Mouse (Mus musculus) heart, postnatal 10 days (tissue): Measurements from ENCODE around the gene Aff3. TPM values are rescaled to one million over a fixed set of nuclear protein-coding genes. Genes with fewer than 3 reads are reported as not detected.
"Not testable (repeated sequence)": the region's sequence is repeated elsewhere in the genome, so short reads cannot be mapped to it uniquely, and the experiment has no call there.

ENCODE experiments used
- DNase-seq, 2 experiments: peaks; one replicate each; pipeline ENCODE4 v3.0.0; 2021
- intact Hi-C: fragments of 180-260 bp; cut with DNase I; formaldehyde crosslinking; loops from one replicate; pipeline ENCODE4 v1.15.1; 2025
- total RNA-seq, 2 experiments: library from RNA; stranded (reverse); gene quantifications; 2 replicates each; pipeline ENCODE4 v1.2.3; 2021

Gene Aff3
- total RNA-seq, 2 experiments from 2014 or later, result 5.2 to 6.9 TPM

DNA sequence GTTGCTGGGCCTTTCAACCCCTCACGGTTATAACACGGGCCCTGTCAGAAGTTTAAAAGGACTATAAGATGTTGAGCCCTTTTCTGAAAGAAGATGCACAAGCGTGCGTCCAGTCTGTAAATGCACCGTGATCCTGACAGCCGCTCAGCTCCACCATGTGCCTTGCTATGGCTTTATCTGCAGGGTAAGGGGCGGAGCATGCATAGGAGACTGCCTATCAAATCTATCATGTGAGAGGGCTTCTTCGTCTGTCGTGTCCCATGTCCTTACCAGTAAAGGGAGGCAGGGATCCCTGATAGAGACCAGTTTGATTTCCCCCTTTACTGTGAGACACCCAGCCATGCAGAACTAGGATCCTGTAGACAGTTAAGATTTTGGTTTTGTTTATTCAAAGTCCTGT lies 222.3 kb downstream of the Aff3 start:
- intact Hi-C loops, result no loop called here
- DNase-seq, result no peak

DNA sequence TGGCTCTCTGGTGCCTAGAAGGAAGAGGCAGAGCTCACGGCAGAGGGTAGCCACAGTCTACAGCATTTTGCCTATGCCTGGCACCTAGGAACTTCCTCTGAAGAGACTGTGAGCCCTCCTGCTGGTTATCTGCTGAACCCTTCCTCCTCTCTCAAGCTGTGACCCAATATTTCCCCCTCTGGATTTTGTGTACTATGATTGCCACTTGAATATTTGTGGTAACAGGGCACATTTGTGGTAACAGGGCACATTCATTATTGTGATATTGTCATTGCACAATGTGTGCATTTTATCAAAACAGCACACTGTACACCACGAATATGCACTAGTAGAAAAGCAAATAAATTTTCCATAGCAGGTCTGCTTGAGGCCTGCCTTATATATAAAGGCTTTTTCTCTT lies 223.0 kb downstream of the Aff3 start:
- DNase-seq, result no peak
- intact Hi-C loops, result no loop called here

DNA sequence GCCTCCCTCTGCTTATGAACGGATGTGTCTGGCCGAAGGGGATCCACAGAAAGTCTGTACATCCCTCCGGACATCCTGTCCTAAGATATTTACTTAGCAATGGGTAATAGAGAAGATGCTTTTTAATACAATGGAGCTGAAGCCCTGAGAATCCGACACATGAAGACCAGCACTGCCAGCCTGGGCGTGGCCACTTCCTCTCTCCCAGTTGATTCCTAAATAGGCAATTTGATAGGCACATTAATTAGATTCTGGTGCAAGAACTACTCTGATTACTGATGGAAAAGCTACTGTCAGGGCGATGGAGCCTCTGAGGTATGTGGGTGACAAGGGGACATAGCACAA lies 224.3 kb downstream of the Aff3 start:
- intact Hi-C loops, result no loop called here
- DNase-seq, result no peak

DNA sequence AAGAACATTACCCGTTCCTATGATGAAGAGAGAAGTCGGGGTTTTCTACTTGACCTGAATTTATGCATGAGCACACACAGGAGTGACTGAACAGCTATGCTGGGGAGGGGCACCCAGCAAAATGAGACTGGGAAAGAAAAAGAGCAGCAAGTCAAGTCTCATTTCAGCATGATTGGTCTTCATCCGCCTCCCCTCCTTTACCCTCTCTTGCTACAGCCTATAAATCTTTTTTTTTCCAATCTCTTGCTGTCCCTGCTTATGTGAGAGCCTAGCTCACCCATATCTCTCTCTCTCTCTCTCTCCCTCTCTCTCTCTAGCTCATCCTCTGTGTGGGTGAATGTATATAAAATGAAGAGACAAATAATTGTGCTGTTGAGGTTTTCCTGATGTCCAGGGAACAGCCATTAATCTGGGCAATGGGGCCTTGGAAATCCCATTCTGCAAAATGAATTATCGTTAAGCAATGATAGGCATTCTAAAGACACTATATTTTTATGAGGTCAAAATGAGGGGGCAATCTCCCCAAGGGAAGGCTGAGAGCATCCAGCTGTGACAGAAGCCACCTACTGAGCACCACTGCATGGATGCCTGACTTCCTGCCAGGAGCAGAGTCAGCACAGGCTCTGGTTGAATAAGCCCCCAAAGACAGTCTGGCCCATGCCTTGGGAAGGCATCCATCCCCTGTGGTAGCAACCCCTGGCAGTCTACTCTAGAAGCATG lies 224.8 kb downstream of the Aff3 start:
- no peak for DNase-seq
- intact Hi-C loops, result no loop called here

DNA sequence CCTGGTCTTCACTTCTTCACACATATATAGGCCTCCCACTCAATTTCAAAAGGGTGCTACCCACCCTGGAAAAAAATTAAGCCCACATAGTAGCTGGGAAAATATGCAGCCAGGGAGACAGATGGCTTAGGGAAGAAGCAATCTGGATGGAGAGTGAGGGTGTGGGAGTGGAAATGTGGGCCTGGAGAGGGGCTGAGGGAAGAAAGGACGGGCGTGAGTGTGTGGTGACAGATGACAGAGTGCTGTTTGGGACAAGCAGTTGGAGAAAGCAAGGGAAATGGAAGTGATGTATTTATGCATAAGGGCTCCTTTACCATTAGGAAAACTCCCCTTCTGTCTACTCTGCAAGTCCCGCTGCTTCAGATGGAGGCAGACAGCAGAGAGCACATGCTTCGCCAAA lies 226.3 kb downstream of the Aff3 start:
- intact Hi-C loops, result no loop called here

DNA sequence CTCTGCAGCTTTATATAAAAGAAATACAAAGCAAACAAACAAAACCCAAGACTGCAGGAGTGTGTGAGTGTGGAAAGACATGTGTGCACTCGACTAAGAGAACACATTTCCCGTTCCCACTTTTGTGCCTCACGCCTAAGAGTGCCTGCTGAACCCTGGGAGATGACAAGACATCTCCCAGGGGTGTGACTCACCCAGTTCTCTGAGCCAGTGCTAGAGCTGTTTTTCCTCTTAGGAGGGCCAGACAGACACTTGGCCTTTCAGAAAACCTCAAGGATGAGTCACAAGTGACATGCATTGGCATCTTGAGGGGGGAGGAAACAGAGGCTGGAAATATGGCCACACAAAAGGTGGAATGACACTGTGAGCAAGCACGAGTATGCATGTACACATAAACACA lies 227.1 kb downstream of the Aff3 start:
- peak; percentile 53 to 58 for DNase-seq
- intact Hi-C loops, result no loop called here

More for the DNA sequence above, 226.3 kb downstream of the Aff3 start:
- DNase-seq, result peak; percentile 36 to 43

DNA sequence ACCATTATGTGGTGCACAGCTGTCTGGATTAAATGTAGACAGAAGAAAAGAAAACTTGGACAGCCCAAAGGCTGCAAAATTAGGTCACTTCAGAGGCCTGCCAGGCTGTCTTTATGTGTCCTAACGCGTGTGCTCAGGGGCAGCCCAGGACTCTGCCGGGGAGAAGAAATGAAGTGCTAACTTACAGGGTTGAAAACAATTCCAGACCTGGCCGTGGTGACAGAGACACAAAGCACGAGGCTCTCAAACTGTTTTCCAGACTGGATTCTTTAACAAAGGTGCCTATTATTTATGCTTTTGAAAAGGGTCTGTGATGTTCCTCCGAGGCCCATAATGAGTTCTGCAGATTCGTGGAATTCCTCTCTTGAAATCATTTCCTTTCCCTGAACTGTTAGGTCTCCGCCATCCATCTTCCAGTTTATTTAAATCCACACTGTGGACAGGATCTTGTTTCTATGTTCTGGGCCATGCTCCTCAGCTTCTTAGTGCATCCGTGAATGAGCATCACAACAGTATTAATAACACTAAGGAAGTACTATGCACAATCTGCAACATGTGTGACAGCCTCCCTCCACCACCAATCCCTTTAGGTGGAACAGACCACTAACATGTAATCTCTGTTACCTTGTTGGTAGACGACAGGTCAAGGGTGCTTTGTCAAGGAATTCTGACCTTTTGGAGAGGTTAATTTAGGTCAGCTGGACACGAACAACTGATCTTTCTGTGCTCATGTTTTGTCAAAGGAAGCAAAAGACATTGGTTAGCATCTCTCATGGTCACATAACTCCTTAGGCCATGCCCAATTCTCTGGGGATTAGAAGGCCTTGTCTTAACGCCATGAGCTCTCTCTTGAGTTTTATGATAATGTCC lies 228.0 kb downstream of the Aff3 start:
- DNase-seq, result peak in 1 of 2 experiments; percentile 31
- intact Hi-C loops, result no loop called here

DNA sequence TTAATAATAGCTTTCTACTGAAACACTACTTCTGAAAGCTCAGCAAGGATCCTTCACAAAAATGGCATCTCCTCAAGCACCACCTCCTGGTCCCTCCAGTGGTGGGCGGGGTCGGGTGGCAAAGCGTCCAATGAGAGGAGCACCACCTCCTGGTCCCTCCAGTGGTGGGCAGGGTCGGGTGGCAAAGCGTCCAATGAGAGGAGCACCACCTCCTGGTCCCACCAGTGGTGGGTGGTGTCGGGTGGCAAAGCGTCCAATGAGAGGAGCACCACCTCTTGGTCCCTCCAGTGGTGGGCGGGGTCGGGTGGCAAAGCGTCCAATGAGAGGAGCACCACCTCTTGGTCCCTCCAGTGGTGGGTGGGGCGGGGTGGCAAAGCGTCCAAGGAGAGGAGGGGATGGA lies 234.4 kb downstream of the Aff3 start:
- intact Hi-C loops, DNase-seq: not testable (repeated sequence)

DNA sequence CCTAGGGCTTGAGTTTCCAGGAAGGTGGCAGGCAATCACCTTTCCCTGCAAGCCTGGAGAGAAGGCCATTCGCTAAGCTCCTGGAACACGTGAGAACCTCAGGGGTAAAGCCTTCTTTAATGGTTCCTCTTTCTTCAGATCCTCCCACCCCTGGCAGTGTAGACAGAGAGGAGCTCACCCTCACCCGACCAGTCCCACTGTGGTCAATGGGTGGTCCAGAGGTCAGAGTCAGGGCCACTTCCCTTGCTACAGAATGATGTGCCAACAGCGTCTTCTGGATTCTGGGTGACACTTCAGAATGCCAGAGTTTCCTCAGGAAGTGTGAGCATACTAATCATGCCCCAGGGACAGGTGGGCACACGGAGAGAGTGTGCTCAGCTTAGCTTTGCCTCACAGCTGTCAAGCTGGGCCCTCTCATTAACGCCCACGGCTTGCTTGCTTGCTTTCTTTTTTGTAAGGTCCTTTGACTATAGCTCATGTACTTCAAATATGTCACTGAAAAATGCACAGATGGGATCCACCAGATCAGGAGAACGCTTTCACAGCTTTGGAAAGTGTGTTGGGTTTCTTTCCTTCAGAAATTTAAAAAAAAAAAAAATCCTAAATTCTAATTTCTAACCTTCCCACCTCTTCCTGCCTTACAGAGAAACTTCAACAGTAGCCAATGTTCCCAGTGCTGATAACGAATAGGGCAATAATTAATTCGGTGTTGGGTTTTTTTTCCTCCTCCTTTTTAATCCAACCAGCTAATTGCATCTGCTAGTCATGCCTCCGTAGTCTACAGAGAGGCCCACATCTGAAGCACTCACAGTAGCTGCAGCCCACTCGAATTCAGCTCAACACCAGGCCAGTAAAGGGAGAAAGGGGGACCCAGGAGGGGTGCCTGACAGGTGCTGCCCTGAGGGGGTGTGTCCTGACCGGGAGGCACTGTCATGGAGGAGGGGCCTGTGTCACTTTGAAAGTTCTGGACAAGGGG lies 235.8 kb downstream of the Aff3 start:
- intact Hi-C loops, result no loop called here
- no peak for DNase-seq

DNA sequence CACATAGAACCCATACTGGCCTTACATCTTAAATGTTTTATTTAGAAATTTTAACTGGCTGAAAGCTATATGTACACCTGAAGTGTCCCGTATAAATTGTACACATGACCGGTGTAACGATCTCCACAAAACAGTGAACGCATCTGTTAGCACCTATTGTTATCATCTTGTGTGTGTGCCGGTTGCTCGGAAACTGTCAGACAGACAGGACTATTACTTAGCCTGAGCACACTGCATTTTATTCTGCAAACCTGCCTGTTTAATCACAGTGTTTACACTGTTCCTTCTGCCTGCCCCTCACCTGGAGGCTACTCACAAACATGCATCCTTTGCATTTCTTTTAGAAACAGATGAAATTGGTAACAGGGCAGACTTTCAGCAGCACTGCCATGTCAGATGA lies 241.8 kb downstream of the Aff3 start:
- no peak for DNase-seq
- intact Hi-C loops, result no loop called here

DNA sequence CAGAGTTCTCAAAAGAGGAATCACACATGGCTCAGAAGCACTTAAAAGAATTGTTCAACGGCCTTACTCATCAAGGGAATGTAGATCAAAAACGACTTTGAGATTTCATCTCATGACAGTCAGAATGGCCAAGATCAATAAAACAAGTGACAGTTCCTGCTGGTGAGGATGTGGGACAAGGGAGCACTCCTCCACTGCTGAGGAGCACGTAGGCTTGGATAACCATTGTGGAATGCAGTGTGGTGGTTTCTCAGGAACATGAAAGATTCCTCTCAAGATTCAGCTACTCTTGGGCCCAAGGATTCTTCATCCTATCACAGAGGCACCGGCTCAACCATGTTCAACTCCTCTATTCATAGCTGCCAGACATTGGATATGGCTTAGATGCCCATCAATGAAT lies 245.4 kb downstream of the Aff3 start:
- intact Hi-C loops, result no loop called here

DNA sequence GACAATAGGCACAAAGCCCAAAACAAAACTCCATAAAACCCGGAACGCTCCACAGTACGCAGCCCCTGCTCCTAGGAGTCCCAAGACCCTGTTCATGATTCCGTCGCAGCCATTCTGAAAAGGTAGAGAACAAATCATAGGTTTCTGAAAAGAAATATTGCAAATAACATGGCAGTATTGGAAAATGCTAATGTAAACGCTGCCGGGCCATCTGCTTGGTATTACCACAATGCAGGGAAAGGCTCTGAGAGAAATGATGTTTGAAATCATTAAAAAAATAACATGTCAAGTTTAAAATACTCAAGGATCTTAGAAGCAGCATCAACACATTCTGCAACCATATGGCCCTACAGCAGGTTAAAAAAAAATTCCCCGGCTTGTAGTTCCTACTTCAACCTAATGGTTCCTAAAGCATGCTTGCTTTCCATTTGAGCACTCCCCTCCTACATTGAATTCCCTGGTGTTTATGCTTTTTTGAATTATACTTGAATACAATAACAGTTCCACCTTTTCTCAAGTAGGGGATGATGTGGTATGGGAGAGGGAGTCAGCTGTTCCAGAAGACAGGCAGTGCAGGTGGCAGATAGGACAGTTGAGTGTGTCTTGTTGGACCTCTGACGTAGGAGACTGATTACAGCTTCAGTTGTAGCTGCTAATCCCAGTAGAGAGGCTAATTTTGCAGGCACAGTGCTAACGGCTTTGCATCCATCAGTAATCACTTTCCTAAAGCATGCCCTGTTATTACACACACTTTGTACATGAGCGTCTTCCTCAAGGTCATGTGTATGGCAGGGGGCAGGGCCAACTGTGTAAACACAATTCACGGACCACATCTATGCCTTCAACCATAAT lies 246.3 kb downstream of the Aff3 start:
- intact Hi-C loops, result no loop called here
- DNase-seq, result no peak

More for the DNA sequence above, 245.4 kb downstream of the Aff3 start:
- no peak for DNase-seq

DNA sequence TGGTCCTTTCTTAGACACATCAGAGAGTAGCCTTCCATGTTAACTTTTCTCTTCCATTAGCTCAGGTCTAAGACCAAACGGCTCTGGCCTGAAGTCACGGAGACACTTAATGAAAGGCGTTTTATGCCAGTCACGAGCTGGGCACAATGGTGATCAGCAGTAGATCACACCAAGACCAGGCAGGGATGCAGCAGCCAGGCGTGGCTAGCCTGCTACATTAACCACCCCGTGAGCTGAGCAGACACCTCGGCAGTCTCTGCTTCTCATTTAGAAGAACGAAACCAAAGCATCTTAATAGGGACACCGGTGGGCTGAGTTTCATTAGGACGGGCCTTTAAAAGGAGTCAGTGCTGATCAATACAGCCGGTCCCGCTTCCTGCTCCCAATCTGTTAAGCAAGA lies 247.6 kb downstream of the Aff3 start:
- DNase-seq, result no peak
- intact Hi-C loops, result no loop called here

DNA sequence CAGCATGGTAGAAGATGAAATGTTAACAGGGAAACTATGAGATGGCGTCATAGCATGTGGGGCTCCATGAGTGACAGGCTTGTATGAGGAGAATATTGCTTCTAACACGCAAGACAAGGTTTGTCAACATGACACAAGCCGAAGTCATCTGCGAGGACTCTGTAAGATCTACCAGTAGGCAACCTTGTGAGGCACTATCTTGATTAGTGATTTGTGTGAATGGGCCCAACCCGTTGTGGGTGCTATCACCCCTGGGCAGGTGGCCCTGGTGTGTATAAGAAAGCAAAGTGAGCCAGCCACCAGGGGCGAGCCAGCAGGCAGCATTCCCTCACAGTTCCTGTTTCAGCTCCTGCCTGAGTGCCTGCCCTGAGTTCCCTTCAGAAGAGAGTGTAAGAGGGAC lies 249.2 kb downstream of the Aff3 start:
- no peak for DNase-seq
- intact Hi-C loops, result no loop called here

DNA sequence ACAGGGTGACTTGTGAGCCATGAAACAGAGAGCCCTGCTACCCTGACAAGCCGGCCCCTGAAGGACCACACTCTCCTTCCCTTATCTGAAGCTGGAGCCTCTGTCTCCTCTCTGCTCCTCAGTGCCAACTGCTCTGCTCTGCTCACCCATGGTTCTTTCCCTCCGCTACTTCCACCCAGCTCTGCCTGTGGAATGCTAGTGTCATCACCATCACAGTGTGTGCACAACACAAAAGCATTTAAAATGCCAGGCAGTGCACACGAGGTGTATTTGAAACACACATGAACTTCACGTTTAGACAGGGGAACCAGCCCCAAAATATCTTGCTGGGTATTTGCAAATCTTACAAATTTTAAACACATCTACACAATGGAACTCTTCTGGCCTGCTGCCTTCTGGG lies 253.6 kb downstream of the Aff3 start:
- intact Hi-C loops, result no loop called here
- DNase-seq, result no peak

DNA sequence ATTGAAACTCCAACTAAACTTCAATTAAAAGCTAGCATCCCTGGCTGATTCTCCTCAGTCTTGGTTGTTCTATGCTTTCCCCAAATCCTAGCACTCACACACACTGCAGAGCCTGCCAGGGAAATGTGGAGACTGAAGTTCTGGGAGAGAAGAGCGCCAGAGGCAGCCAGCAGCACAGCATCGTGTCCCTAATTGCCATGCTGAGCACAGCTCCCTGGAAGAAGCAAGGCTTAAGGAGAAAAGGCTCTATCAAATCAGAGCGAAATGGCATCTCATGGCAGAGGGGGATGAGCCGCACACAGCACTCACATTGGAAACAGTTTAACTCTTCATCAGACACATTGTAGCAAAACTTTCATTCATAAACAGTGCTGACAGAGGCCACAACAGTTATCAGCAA lies 254.3 kb downstream of the Aff3 start:
- intact Hi-C loops, result no loop called here

DNA sequence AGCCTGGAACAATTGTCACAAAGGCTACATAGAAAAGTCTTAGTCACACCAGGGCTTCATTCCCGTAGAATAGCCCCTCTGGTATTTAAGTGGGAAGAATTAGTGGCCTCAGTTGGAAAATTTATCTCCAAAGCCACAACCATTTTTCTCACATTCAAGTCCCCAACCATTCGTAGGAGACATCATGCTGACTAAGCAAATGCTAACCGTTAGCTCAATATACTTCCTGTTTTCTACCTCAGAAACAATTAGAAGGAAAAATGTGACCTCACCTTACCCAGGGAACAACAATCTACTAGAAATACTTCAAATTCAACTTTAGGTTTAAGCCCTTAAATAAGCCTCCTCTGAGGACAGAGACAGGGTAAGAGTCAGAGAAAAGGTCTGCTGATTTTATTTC lies 256.5 kb downstream of the Aff3 start:
- intact Hi-C loops, result no loop called here
- no peak for DNase-seq

More for the DNA sequence above, 254.3 kb downstream of the Aff3 start:
- no peak for DNase-seq

DNA sequence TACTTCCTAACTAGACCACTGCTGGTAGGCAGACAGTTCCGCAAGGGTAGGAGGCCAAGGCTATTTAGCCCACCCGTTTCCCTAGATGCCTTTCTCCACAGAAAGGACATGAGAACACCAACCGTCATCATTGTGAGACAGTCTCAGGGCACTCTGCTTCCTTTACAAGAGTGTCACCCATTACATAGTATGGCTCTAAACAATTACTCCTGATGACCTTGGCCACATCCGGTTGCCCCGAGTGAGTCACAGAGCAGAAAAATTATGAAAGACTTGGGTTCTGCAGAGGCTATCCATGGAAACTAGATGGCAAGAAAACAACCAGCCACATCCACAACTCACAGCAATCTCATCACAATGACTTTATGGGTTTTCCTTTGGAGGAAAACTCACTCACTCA lies 261.0 kb downstream of the Aff3 start:
- intact Hi-C loops, result no loop called here

DNA sequence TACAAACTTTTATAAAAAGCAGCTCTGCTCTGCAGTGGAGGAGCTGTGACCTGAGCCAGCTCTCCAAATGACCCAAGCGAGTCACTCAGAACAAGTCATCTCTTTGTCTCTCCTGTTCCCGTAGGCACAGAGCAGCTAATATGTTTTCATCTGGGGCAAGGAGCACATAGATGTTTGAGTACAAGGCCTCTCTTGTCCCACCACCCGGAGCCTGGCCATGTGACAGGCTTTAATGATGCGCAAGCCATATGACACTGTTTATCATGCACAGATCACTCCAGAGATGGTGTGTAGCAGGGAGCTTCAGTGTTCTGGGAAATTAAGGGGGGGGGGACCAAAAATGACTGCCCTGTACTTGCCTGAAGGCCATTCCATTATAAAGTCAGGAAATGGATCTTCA lies 262.9 kb downstream of the Aff3 start:
- DNase-seq, result no peak
- intact Hi-C loops, result no loop called here

More for the DNA sequence above, 261.0 kb downstream of the Aff3 start:
- no peak for DNase-seq

DNA sequence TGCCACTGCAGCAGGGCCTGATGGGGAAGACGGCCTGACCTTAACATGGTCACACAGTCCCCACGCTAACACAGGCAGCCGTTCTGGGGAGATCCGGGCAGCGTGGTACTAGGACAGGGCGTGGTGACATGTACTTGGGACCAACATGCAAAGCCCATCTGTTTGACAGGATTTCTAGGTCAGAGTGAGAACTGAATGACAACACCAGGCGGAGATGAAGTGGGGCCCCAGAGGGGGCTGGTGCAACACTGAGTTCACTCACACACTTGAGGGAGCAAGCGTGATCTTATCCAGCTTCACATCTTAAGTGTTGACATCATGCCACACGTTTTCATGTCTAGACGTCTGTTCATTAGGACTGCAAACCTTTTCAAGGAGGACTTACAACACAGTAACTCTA lies 265.5 kb downstream of the Aff3 start:
- DNase-seq, result peak in 1 of 2 experiments; percentile 7
- intact Hi-C loops, result no loop called here
